Mouse (Mus musculus): ENCODE data around the gene Anapc11. TPM values are rescaled to one million over a fixed set of nuclear protein-coding genes. Genes with fewer than 3 reads are reported as not detected.

The Anapc11 gene
- polyA plus RNA-seq, 1 experiment from 2014 or later: 174 TPM

Small RNA genes within 50 kb of the gene (microRNA-seq; reads per million reads assigned to microRNA genes)
- 0.94 reads per million for gene Mir6936

Other genes starting within 250 kb of the Anapc11 start
- 1,404 and 1,426 TPM in 2 replicates for gene Actg1, start 249.9 kb upstream of the Anapc11 start, polyA plus RNA-seq (2016; fragmentation: Nextera tagmentation; extraction: Ambion mirVana)
- gene Fscn2, start 236.9 kb upstream of the Anapc11 start, polyA plus RNA-seq (2016; fragmentation: Nextera tagmentation; extraction: Ambion mirVana): 0.17 and 0.63 TPM in 2 replicates
- gene Faap100, start 219.7 kb upstream of the Anapc11 start, polyA plus RNA-seq (2016; fragmentation: Nextera tagmentation; extraction: Ambion mirVana): 32.0 and 32.3 TPM in 2 replicates
- gene Nploc4, start 160.7 kb upstream of the Anapc11 start, polyA plus RNA-seq (2016; fragmentation: Nextera tagmentation; extraction: Ambion mirVana): 43.2 and 45.2 TPM in 2 replicates
- not detected in 2 replicates for gene Tspan10, start 155.8 kb upstream of the Anapc11 start, polyA plus RNA-seq (2016; fragmentation: Nextera tagmentation; extraction: Ambion mirVana)
- gene Pde6g, start 144.9 kb upstream of the Anapc11 start, polyA plus RNA-seq (2016; fragmentation: Nextera tagmentation; extraction: Ambion mirVana): 0.10 and 0.13 TPM in 2 replicates
- 14.9 and 15.2 TPM in 2 replicates for gene Oxld1, start 140.4 kb upstream of the Anapc11 start, polyA plus RNA-seq (2016; fragmentation: Nextera tagmentation; extraction: Ambion mirVana)
- gene Ccdc137, start 140.3 kb upstream of the Anapc11 start, polyA plus RNA-seq (2016; fragmentation: Nextera tagmentation; extraction: Ambion mirVana): 24.1 and 24.7 TPM in 2 replicates
- gene Arl16, start 130.8 kb upstream of the Anapc11 start, polyA plus RNA-seq (2016; fragmentation: Nextera tagmentation; extraction: Ambion mirVana): 35.9 and 41.6 TPM in 2 replicates
- gene Mrpl12, start 113.8 kb upstream of the Anapc11 start, polyA plus RNA-seq (2016; fragmentation: Nextera tagmentation; extraction: Ambion mirVana): 208 and 219 TPM in 2 replicates
- gene Slc25a10, start 106.6 kb upstream of the Anapc11 start, polyA plus RNA-seq (2016; fragmentation: Nextera tagmentation; extraction: Ambion mirVana): 44.2 and 46.2 TPM in 2 replicates
- gene Gcgr, start 67.7 kb upstream of the Anapc11 start, polyA plus RNA-seq (2016; fragmentation: Nextera tagmentation; extraction: Ambion mirVana): 1.2 and 1.4 TPM in 2 replicates
- 126 and 130 TPM in 2 replicates for gene Mcrip1, start 48.7 kb upstream of the Anapc11 start, polyA plus RNA-seq (2016; fragmentation: Nextera tagmentation; extraction: Ambion mirVana)
- gene Ppp1r27, start 47.3 kb upstream of the Anapc11 start, polyA plus RNA-seq (2016; fragmentation: Nextera tagmentation; extraction: Ambion mirVana): not detected in 2 replicates
- 478 and 480 TPM in 2 replicates for gene P4hb, start 25.2 kb upstream of the Anapc11 start, polyA plus RNA-seq (2016; fragmentation: Nextera tagmentation; extraction: Ambion mirVana)
- 422 and 442 TPM in 2 replicates for gene Arhgdia, start 16.8 kb upstream of the Anapc11 start, polyA plus RNA-seq (2016; fragmentation: Nextera tagmentation; extraction: Ambion mirVana)
- gene Alyref, start 56 bp upstream of the Anapc11 start, polyA plus RNA-seq (2016; fragmentation: Nextera tagmentation; extraction: Ambion mirVana): 356 and 361 TPM in 2 replicates
- 13.6 and 20.3 TPM in 2 replicates for gene Npb, start 10.1 kb downstream of the Anapc11 start, polyA plus RNA-seq (2016; fragmentation: Nextera tagmentation; extraction: Ambion mirVana)
- 82.1 and 82.9 TPM in 2 replicates for gene Pcyt2, start 19.5 kb downstream of the Anapc11 start, polyA plus RNA-seq (2016; fragmentation: Nextera tagmentation; extraction: Ambion mirVana)
- 20.1 and 20.4 TPM in 2 replicates for gene Sirt7, start 26.8 kb downstream of the Anapc11 start, polyA plus RNA-seq (2016; fragmentation: Nextera tagmentation; extraction: Ambion mirVana)
- gene Mafg, start 35.2 kb downstream of the Anapc11 start, polyA plus RNA-seq (2016; fragmentation: Nextera tagmentation; extraction: Ambion mirVana): 27.9 and 31.5 TPM in 2 replicates
- gene Pycr1, start 45.3 kb downstream of the Anapc11 start, polyA plus RNA-seq (2016; fragmentation: Nextera tagmentation; extraction: Ambion mirVana): 23.1 and 23.9 TPM in 2 replicates
- 9.8 and 10.9 TPM in 2 replicates for gene Myadml2, start 49.7 kb downstream of the Anapc11 start, polyA plus RNA-seq (2016; fragmentation: Nextera tagmentation; extraction: Ambion mirVana)
- gene Notum, start 62.8 kb downstream of the Anapc11 start, polyA plus RNA-seq (2016; fragmentation: Nextera tagmentation; extraction: Ambion mirVana): 4.7 and 5.2 TPM in 2 replicates
- gene Aspscr1, start 74.6 kb downstream of the Anapc11 start, polyA plus RNA-seq (2016; fragmentation: Nextera tagmentation; extraction: Ambion mirVana): 103 and 114 TPM in 2 replicates
- 117 and 119 TPM in 2 replicates for gene Cenpx, start 115.3 kb downstream of the Anapc11 start, polyA plus RNA-seq (2016; fragmentation: Nextera tagmentation; extraction: Ambion mirVana)
- gene Lrrc45, start 115.5 kb downstream of the Anapc11 start, polyA plus RNA-seq (2016; fragmentation: Nextera tagmentation; extraction: Ambion mirVana): 35.2 and 37.0 TPM in 2 replicates
- gene Rac3, start 123.0 kb downstream of the Anapc11 start, polyA plus RNA-seq (2016; fragmentation: Nextera tagmentation; extraction: Ambion mirVana): 7.6 and 8.4 TPM in 2 replicates
- gene Dcxr, start 128.9 kb downstream of the Anapc11 start, polyA plus RNA-seq (2016; fragmentation: Nextera tagmentation; extraction: Ambion mirVana): 4.3 and 5.4 TPM in 2 replicates
- gene Cbr2, start 133.7 kb downstream of the Anapc11 start, polyA plus RNA-seq (2016; fragmentation: Nextera tagmentation; extraction: Ambion mirVana): 1.1 and 1.9 TPM in 2 replicates
- gene Hmga1b, start 164.4 kb downstream of the Anapc11 start, polyA plus RNA-seq (2016; fragmentation: Nextera tagmentation; extraction: Ambion mirVana): 3.5 and 5.3 TPM in 2 replicates
- gene Rfng, start 185.8 kb downstream of the Anapc11 start, polyA plus RNA-seq (2016; fragmentation: Nextera tagmentation; extraction: Ambion mirVana): 23.2 and 24.9 TPM in 2 replicates
- 139 and 140 TPM in 2 replicates for gene Gps1, start 185.9 kb downstream of the Anapc11 start, polyA plus RNA-seq (2016; fragmentation: Nextera tagmentation; extraction: Ambion mirVana)
- gene Dus1l, start 198.0 kb downstream of the Anapc11 start, polyA plus RNA-seq (2016; fragmentation: Nextera tagmentation; extraction: Ambion mirVana): 48.0 and 48.3 TPM in 2 replicates
- 45.1 and 47.5 TPM in 2 replicates for gene Fasn, start 226.1 kb downstream of the Anapc11 start, polyA plus RNA-seq (2016; fragmentation: Nextera tagmentation; extraction: Ambion mirVana)

All from heart, embryonic 12.5 days (tissue).